Mouse (Mus musculus) kidney, embryonic 16.5 days (tissue): ENCODE measurements around the gene Rad51ap2. TPM values are rescaled to one million over a fixed set of nuclear protein-coding genes. Genes with fewer than 3 reads are reported as not detected.

ENCODE experiments used
- ATAC-seq: fragments of 200-750 bp; cut with Nextera tagmentation; 2 replicates; pipeline ENCODE4 v1.8.0; 2017; ENCODE audit warnings: moderate TSS enrichment; ENCODE audit not compliant: low FRiP score, low TSS enrichment
- H3K27ac ChIP-seq: fragments of 300-500 bp; sonication (generic); 2 replicates; pipeline ENCODE4 v1.5.1; 2014; ENCODE audit warnings: low read length
- H3K27me3 ChIP-seq: fragments of 300-500 bp; sonication (generic); 2 replicates; pipeline ENCODE4 v1.6.1; 2014; ENCODE audit warnings: low read length, control low read depth, mixed read lengths; ENCODE audit not compliant: insufficient read depth
- H3K36me3 ChIP-seq: fragments of 300-500 bp; sonication (generic); 2 replicates; pipeline ENCODE4 v1.6.1; 2014; ENCODE audit warnings: low read length, control low read depth, mixed read lengths; ENCODE audit not compliant: insufficient read depth
- H3K4me1 ChIP-seq: fragments of 300-500 bp; sonication (generic); 2 replicates; pipeline ENCODE4 v1.6.1; 2014; ENCODE audit warnings: low read length, control low read depth, mixed read lengths; ENCODE audit not compliant: insufficient read depth
- H3K4me2 ChIP-seq: fragments of 300-500 bp; sonication (generic); replicated peaks from 2 replicates; pipeline ENCODE4 v1.6.1; 2014; ENCODE audit warnings: low read depth, low read length
- H3K4me3 ChIP-seq: fragments of 300-500 bp; sonication (generic); 2 replicates; pipeline ENCODE4 v1.5.1; 2014; ENCODE audit warnings: mild to moderate bottlenecking, low read length
- H3K9ac ChIP-seq: fragments of 300-500 bp; sonication (generic); replicated peaks from 2 replicates; pipeline ENCODE4 v1.6.1; 2014; ENCODE audit warnings: low read length
- H3K9me3 ChIP-seq: fragments of 300-500 bp; sonication (generic); 2 replicates; pipeline ENCODE4 v1.6.1; 2016; ENCODE audit warnings: low read length, control low read depth
- WGBS: fragments of 180-500 bp; shearing (Covaris S2); extraction: QIAGEN DNeasy Blood & Tissue Kit; methylation state at CpG from one replicate; pipeline ENCODE4 v1.1.7; 2014; 5-methylcytosine and 5-hydroxymethylcytosine counted together
- polyA plus RNA-seq: library from polyadenylated mRNA; unstranded; fragments of >200 nt; fragmentation: Nextera tagmentation; extraction: Ambion mirVana; gene quantifications from 2 replicates; pipeline ENCODE4 v1.2.1, GENCODE M21; 2015

The Rad51ap2 gene
- polyA plus RNA-seq: 0.05 and 0.06 TPM in 2 replicates

DNA sequence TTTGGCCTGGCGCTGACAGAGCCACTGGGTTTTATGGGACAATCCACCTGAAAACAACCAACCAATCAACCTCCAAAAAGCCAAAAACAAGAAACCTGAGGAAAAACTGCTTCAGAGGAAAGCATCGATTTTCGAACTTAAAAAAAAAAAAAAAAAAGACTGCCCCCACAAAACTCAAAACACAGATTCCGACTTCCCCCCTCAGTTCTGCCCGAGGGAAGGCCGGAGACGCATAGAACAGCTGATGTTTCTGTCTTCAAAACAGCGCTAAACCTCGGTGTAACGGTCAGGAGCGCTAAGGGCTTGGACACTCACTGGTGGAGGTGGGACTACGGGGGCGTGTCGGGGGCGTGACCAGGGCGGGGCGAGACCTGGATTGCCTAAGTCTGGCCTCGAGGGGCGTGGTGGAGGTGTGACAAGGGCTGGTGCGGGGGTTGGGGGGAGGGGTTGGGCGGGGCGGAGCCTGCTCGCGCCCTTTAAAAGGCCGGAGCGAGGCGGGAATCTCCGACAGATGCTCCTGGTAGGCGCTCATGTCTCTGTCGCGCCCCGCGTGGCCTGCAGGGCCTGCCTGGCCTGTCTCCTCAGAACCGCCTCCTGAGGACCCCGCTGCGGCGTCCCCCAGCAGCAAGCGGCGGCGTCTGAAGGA, at the start of gene Rad51ap2:
Gene Rad51ap2, plus strand, starts transcription at position 531 of the 646 bp plus-strand sequence.
- no peaks in the 10 kb centered on the region for H3K9me3 ChIP-seq
- no peak within 1 kb of the TSS for H3K27ac ChIP-seq
- 0 out of 2 replicates have a peak, but pooled peaks cover 3% of the 10 kb centered on the region for H3K4me1 ChIP-seq
- H3K27me3 ChIP-seq: peaks cover 9% of the 10 kb centered on the region
- H3K4me3 ChIP-seq: peak within 1 kb of the TSS; percentile 49
- peak within 1 kb of the TSS; percentile 67 for H3K4me2 ChIP-seq
- under 1% methylated on average over 39 of the region's 40 CpGs for WGBS
- peak; percentile 100 for ATAC-seq
- peak within 1 kb of the TSS; percentile 31 for H3K9ac ChIP-seq
- no peaks in the 10 kb centered on the region for H3K36me3 ChIP-seq

GRCm38 (mm10) chr12:11407679-11408078, 48.2 kb upstream of the Rad51ap2 start:
- Histone ChIP-seq H3K27me3 (no peaks in the 10 kb centered on the region), H3K9me3 (no peaks in the 10 kb centered on the region), H3K4me3 (no peak overlapping the region), H3K4me2 (no peak overlapping the region), H3K9ac (no peak overlapping the region), H3K27ac (no peak overlapping the region), H3K4me1 (no peaks in the 10 kb centered on the region), H3K36me3 (no peaks in the 10 kb centered on the region)
- no peak for ATAC-seq
- WGBS: 95% methylated on average over 4 of the region's 4 CpGs

DNA sequence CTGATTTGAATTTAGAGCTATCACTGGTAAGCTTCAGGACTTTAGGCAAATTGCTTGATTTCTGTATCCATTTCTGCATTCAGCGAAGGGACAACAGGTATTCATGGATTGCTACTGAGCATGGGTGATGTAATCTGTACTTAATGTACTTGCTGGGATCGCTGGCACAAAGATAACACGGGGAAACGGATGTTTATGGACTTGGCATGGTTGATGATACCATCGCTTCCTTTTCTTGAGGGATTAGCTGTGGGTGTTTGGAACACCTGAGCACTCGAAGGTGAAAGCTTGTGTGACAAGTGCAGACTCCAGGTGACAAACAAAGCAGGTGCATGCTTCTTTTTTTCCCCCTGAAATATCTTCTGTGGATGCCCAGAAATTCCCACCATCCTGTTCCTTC, 37.8 kb upstream of the Rad51ap2 start:
- no peaks in the 10 kb centered on the region; the same call in 1 of the 2 replicates for H3K9me3 ChIP-seq
- no peak for ATAC-seq
- H3K27me3 ChIP-seq: no peaks in the 10 kb centered on the region
- no peak overlapping the region for H3K4me3 ChIP-seq
- whole genome bisulfite sequencing: 83% methylated on average over 6 of the region's 6 CpGs
- H3K4me1 ChIP-seq: no peaks in the 10 kb centered on the region
- H3K9ac ChIP-seq: no peak overlapping the region
- H3K36me3 ChIP-seq: no peaks in the 10 kb centered on the region
- H3K27ac ChIP-seq: no peak overlapping the region
- H3K4me2 ChIP-seq: no peak overlapping the region

- Histone ChIP-seq H3K36me3 (no peaks in the 10 kb centered on the region), H3K27ac (no peak overlapping the region), H3K27me3 (no peaks in the 10 kb centered on the region), H3K9ac (no peak overlapping the region), H3K9me3 (no peaks in the 10 kb centered on the region), H3K4me3 (no peak overlapping the region), H3K4me1 (no peaks in the 10 kb centered on the region), H3K4me2 (no peak overlapping the region)
- WGBS: 65% methylated on average over 4 of the region's 4 CpGs
- no peak for ATAC-seq
Observed at GRCm38 (mm10) chr12:11427396-11427795, 28.5 kb upstream of the Rad51ap2 start.

DNA sequence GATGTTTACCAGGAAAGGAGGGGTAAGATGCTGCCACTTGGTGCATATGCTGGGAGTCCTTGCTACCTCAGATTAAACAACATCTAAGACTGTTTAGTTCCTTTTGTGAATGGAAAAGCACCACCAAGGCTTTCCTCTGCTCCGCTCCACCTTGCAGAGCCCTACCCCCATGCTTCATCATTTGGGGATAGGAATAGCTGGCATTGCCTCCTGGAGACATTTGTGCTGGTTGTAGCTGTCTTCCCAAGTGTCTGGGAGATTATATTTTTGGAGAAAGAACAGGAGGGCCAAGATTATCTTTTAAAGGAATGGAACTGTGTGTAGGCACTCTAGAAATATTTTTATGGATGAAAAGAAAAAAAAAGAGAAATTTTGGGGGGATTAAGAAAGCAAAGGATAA, 22.8 kb upstream of the Rad51ap2 start:
- Histone ChIP-seq H3K27me3 (peaks cover 23% of the 10 kb centered on the region), H3K4me1 (peaks cover 18% of the 10 kb centered on the region), H3K36me3 (no peaks in the 10 kb centered on the region), H3K4me2 (no peak overlapping the region), H3K4me3 (no peak overlapping the region), H3K9me3 (no peaks in the 10 kb centered on the region), H3K27ac (no peak overlapping the region), H3K9ac (no peak overlapping the region)
- WGBS: 97% methylated on average over 1 of the region's 1 CpGs
- ATAC-seq: no peak

DNA sequence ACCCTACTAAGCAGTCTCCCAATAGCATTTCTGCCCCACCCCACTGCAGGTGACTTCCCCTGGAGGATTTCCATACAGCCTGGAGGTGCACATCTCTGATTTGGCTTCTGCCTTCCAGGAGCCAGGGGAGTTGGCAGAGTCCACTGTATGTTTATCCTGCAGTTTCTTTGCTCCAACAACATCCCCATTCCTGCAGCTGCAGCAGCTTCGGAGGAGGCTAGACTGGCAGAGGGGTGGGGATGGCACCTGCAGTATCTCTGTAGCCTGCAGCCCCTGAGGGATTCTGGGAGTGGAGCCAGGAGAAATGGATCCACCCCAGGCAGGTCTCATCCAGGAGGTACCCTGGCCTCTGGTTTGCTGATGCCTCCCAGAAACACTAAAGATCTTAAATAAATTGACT, 22.2 kb upstream of the Rad51ap2 start:
- ATAC-seq: no peak
- H3K4me3 ChIP-seq: no peak overlapping the region
- H3K27me3 ChIP-seq: peaks cover 27% of the 10 kb centered on the region
- H3K9me3 ChIP-seq: no peaks in the 10 kb centered on the region
- 48% methylated on average over 1 of the region's 1 CpGs for WGBS
- H3K9ac ChIP-seq: no peak overlapping the region
- H3K36me3 ChIP-seq: no peaks in the 10 kb centered on the region
- H3K4me2 ChIP-seq: no peak overlapping the region
- H3K27ac ChIP-seq: no peak overlapping the region
- peaks cover 18% of the 10 kb centered on the region for H3K4me1 ChIP-seq

GRCm38 (mm10) chr12:11434446-11434845, 21.4 kb upstream of the Rad51ap2 start:
- WGBS: 70% methylated on average over 8 of the region's 8 CpGs
- Histone ChIP-seq H3K9ac (no peak overlapping the region), H3K27ac (no peak overlapping the region), H3K36me3 (no peaks in the 10 kb centered on the region), H3K4me2 (no peak overlapping the region), H3K9me3 (no peaks in the 10 kb centered on the region), H3K4me3 (no peak overlapping the region), H3K4me1 (peaks cover 18% of the 10 kb centered on the region), H3K27me3 (peaks cover 27% of the 10 kb centered on the region)
- ATAC-seq: no peak

- peak overlapping the region; percentile 74 for H3K4me2 ChIP-seq
- H3K27ac ChIP-seq: no peak overlapping the region
Observed at GRCm38 (mm10) chr12:11435246-11436022, 20.4 kb upstream of the Rad51ap2 start.

GRCm38 (mm10) chr12:11436023-11436350, 19.9 kb upstream of the Rad51ap2 start:
- no peak; the same call in 1 of the 2 replicates for ATAC-seq
- no peak overlapping the region for H3K27ac ChIP-seq
- peaks cover 27% of the 10 kb centered on the region for H3K27me3 ChIP-seq
- H3K9ac ChIP-seq: peak overlapping the region; percentile 37
- WGBS: 3% methylated on average over 12 of the region's 12 CpGs
- no peaks in the 10 kb centered on the region for H3K9me3 ChIP-seq
- H3K36me3 ChIP-seq: no peaks in the 10 kb centered on the region
- peaks cover 18% of the 10 kb centered on the region for H3K4me1 ChIP-seq
- peak overlapping the region; percentile 74 for H3K4me2 ChIP-seq
- peak overlapping the region; percentile 48 for H3K4me3 ChIP-seq

More at GRCm38 (mm10) chr12:11435246-11436022, 20.4 kb upstream of the Rad51ap2 start:
- Histone ChIP-seq H3K4me1 (peaks cover 18% of the 10 kb centered on the region), H3K36me3 (no peaks in the 10 kb centered on the region), H3K27me3 (peaks cover 27% of the 10 kb centered on the region), H3K9ac (0 out of 2 replicates have a peak overlapping the region, but pooled peaks have one; percentile 37), H3K4me3 (peak overlapping the region; percentile 48), H3K9me3 (no peaks in the 10 kb centered on the region)
- ATAC-seq: no peak
- WGBS: 7% methylated on average over 15 of the region's 15 CpGs
